Mouse (Mus musculus) lung, postnatal 25 days (tissue): ENCODE measurements at regions not wholly inside any gene's neighbourhood (a gene's known extent, or its start where the extent isn't known, plus 50 kb on each side); places are given as distances from the start of the nearest gene placed in this dataset.
"Not testable (repeated sequence)": the region's sequence is repeated elsewhere in the genome, so short reads cannot be mapped to it uniquely, and the experiment has no call there.

ENCODE experiments used
- DNase-seq: peaks from one replicate; pipeline ENCODE4 v3.0.0; 2022; ENCODE audit warnings: low spot score

GRCm38 (mm10) chr19:32972116-32972515, 214.8 kb downstream of the Pten start:
- no peak for DNase-seq

GRCm38 (mm10) chr19:32973130-32973529, 215.8 kb downstream of the Pten start:
- no peak for DNase-seq

- no peak for DNase-seq
Observed at GRCm38 (mm10) chr19:32974778-32975240, 217.5 kb downstream of the Pten start.

GRCm38 (mm10) chr19:32975303-32975702, 218.0 kb downstream of the Pten start:
- DNase-seq: no peak

GRCm38 (mm10) chr19:32976507-32976906, 219.2 kb downstream of the Pten start:
- no peak for DNase-seq

- no peak for DNase-seq
Observed at GRCm38 (mm10) chr19:32978037-32978745, 220.9 kb downstream of the Pten start.

- DNase-seq: no peak
Observed at GRCm38 (mm10) chr19:32980142-32980541, 222.8 kb downstream of the Pten start.

GRCm38 (mm10) chr19:32988713-32989112, 231.4 kb downstream of the Pten start:
- no peak for DNase-seq

GRCm38 (mm10) chr19:32989346-32989745, 232.0 kb downstream of the Pten start:
- no peak for DNase-seq

GRCm38 (mm10) chr19:32990576-32990975, 233.3 kb downstream of the Pten start:
- DNase-seq: peak; percentile 30

- DNase-seq: no peak
Observed at GRCm38 (mm10) chr19:32998576-32999170, 241.4 kb downstream of the Pten start.

GRCm38 (mm10) chr19:33007582-33007981, 250.3 kb downstream of the Pten start:
- no peak for DNase-seq

GRCm38 (mm10) chr19:33008076-33008475, 250.8 kb downstream of the Pten start:
- DNase-seq: no peak

GRCm38 (mm10) chr19:33008794-33009193, 251.5 kb downstream of the Pten start:
- DNase-seq: no peak

GRCm38 (mm10) chr19:33010886-33011446, 253.7 kb downstream of the Pten start:
- no peak for DNase-seq

GRCm38 (mm10) chr19:33014879-33015278, 257.6 kb downstream of the Pten start:
- DNase-seq: not testable (repeated sequence)

- DNase-seq: no peak
Observed at GRCm38 (mm10) chr19:33021161-33021560, 263.9 kb downstream of the Pten start.

- no peak for DNase-seq
Observed at GRCm38 (mm10) chr19:33022839-33023428, 265.6 kb downstream of the Pten start.

- no peak for DNase-seq
Observed at GRCm38 (mm10) chr19:33029688-33030444, 272.6 kb downstream of the Pten start.

GRCm38 (mm10) chr19:33040512-33040911, 283.2 kb downstream of the Pten start:
- no peak for DNase-seq

GRCm38 (mm10) chr19:33040991-33041390, 283.7 kb downstream of the Pten start:
- DNase-seq: no peak

- peak; percentile 21 for DNase-seq
Observed at GRCm38 (mm10) chr19:33042760-33043159, 285.5 kb downstream of the Pten start.
